Mouse (Mus musculus): ENCODE measurements at regions not wholly inside any gene's neighbourhood (a gene's known extent, or its start where the extent isn't known, plus 50 kb on each side); places are given as distances from the start of the nearest gene placed in this dataset.

DNA sequence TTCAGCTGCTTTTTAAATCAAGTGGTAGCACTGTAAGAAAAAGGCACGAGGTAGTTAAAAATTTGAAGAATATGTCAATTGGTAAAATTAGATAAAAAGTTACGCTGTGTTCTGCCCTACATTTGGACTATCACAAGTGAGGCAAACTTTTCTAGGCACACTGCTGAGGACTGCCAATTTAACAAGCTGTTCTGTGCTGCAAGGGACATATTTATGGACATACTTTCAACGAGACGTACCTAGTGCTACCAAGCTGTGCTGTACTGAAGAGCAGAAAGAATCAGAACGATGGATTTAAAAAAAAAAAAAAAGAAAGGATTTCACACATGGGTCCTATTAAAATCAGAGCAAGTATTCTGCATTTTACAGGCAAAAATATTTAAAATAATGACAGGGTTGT, 692.1 kb downstream of the Cypt12 start:
- H3K9ac ChIP-seq: no peak overlapping the region
- ATAC-seq (ENCODE audit: low FRiP score): no peak
- 83% methylated on average over 5 of the region's 5 CpGs for WGBS
- DNase-seq (ENCODE audit: low spot score): no peak
- no peaks in the 10 kb centered on the region for H3K9me3 ChIP-seq (ENCODE audit: control insufficient read depth, low read length)
- H3K27ac ChIP-seq: no peak overlapping the region
- H3K4me1 ChIP-seq (replicated peaks; ENCODE audit: control insufficient read depth, insufficient read depth, low read length): no peaks in the 10 kb centered on the region
- no peaks in the 10 kb centered on the region for H3K36me3 ChIP-seq (replicated peaks; ENCODE audit: control insufficient read depth, insufficient read depth)
- H3K4me3 ChIP-seq (replicated peaks; ENCODE audit: low read length): no peak overlapping the region
- H3K27me3 ChIP-seq (ENCODE audit: control insufficient read depth, insufficient read depth, low read length): no peaks in the 10 kb centered on the region
- no peak overlapping the region for H3K4me2 ChIP-seq (replicated peaks)

DNA sequence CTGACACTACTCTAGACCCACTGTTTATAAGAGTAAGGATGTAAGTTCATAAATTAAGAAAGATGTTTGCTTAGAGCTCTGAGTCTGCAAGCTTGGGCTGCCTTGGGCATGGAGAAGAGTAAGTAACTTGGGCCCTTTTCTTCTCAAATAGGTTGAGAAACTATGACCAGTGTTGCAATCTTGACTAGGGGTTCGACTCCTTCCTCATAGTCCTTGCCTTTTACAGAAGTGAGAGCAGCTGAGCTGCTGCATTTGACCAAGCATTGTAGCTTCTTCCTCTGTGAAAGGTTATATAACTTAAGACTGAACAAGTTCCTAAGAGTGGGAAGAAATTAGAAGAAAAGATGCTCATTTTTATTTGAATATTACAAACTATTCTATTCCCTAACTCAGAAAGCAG, 693.5 kb downstream of the Cypt12 start:
- DNase-seq (ENCODE audit: low spot score): no peak
- Histone ChIP-seq H3K9ac (no peak overlapping the region), H3K36me3 (replicated peaks; ENCODE audit: control insufficient read depth, insufficient read depth) (no peaks in the 10 kb centered on the region), H3K9me3 (ENCODE audit: control insufficient read depth, low read length) (no peaks in the 10 kb centered on the region), H3K27ac (no peak overlapping the region), H3K27me3 (ENCODE audit: control insufficient read depth, insufficient read depth, low read length) (no peaks in the 10 kb centered on the region), H3K4me1 (replicated peaks; ENCODE audit: control insufficient read depth, insufficient read depth, low read length) (no peaks in the 10 kb centered on the region), H3K4me3 (replicated peaks; ENCODE audit: low read length) (no peak overlapping the region), H3K4me2 (replicated peaks) (no peak overlapping the region)
- 91% methylated on average over 1 of the region's 1 CpGs for WGBS
- no peak for ATAC-seq (ENCODE audit: low FRiP score)

DNA sequence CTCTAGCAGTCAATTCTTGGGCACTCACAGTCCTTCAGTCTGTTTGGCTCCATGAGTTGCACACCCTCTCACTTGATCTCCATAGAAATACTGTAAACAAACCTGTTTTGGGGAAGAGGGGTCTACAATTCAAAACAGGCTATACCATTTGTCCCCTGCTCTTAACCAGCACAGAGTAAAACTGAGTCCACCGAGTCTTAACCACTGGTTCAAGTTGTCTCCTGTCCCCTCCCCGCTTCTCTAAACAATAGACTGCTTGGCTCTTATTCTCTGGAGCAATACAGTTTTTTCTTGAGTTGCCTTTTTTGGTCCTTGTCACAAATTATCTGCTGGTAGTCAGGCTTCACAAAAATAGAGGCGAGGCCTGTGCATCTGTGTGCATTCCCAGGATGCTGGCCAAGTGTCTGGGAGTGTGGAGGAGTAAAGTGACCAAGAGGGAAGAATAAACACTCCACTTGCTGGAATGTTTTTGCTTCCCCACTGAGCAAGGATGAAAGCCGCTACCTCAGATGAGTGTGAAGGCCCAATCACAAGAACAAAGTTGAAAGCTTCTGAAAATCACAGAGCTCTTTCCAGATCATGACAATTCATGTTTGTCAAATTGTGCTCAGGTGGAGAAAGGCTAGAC, 695.3 kb downstream of the Cypt12 start:
- no peaks in the 10 kb centered on the region for H3K4me1 ChIP-seq (replicated peaks; ENCODE audit: control insufficient read depth, insufficient read depth, low read length)
- no peak overlapping the region for H3K4me3 ChIP-seq (replicated peaks; ENCODE audit: low read length)
- ATAC-seq (ENCODE audit: low FRiP score) (no peak), DNase-seq (ENCODE audit: low spot score) (no peak)
- H3K27me3 ChIP-seq (ENCODE audit: control insufficient read depth, insufficient read depth, low read length): no peaks in the 10 kb centered on the region
- 85% methylated on average over 4 of the region's 4 CpGs for whole genome bisulfite sequencing
- H3K27ac ChIP-seq: no peak overlapping the region
- no peak overlapping the region for H3K9ac ChIP-seq
- no peaks in the 10 kb centered on the region for H3K9me3 ChIP-seq (ENCODE audit: control insufficient read depth, low read length)
- no peaks in the 10 kb centered on the region for H3K36me3 ChIP-seq (replicated peaks; ENCODE audit: control insufficient read depth, insufficient read depth)
- H3K4me2 ChIP-seq (replicated peaks): no peak overlapping the region

DNA sequence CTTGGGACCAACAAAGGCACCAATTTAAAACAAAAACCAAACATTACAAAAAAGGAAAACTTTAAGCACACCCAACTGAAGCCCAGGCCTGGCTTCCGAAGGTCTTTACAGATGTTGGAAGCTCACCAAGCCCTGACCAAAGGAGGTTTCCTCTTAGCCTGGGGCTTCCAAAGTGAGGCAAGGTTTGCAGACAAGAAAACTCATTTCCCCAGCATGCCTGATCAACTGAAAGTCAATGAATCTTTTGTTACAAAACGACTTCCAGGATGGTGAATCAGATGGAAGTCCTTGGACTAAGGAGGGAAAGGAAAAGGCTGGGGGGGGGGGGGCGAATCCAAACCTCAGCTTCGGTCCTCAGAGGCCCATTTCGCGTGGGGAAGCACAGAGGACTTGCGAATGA, 697.3 kb downstream of the Cypt12 start:
- H3K4me2 ChIP-seq (replicated peaks): no peak overlapping the region
- no peak overlapping the region for H3K9ac ChIP-seq
- no peaks in the 10 kb centered on the region for H3K27me3 ChIP-seq (ENCODE audit: control insufficient read depth, insufficient read depth, low read length)
- H3K36me3 ChIP-seq (replicated peaks; ENCODE audit: control insufficient read depth, insufficient read depth): no peaks in the 10 kb centered on the region
- H3K4me3 ChIP-seq (replicated peaks; ENCODE audit: low read length): no peak overlapping the region
- H3K4me1 ChIP-seq (replicated peaks; ENCODE audit: control insufficient read depth, insufficient read depth, low read length): no peaks in the 10 kb centered on the region
- WGBS: 63% methylated on average over 7 of the region's 7 CpGs
- DNase-seq (ENCODE audit: low spot score) (no peak), ATAC-seq (ENCODE audit: low FRiP score) (no peak)
- no peak overlapping the region for H3K27ac ChIP-seq
- no peaks in the 10 kb centered on the region for H3K9me3 ChIP-seq (ENCODE audit: control insufficient read depth, low read length)

DNA sequence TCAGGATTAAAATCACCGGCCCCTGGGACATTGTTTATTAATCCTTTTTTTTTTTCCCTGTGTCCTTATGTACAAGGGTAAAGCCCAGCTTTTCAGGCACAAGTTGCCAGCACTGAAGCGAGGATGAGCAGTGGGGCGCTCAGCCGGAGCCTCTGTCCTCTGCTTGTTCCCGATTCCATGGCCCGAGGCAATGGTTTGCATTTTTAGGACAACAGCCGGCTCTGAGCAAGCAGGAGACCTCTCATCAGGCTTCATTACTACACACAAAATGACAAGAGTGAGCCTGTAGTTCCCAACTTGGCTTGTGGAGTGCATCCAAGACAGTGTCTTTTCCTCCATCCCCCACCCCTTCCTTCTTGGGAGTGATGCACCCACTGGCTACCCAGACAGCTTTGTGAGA, 697.7 kb downstream of the Cypt12 start:
- no peak for DNase-seq (ENCODE audit: low spot score)
- H3K27ac ChIP-seq: no peak overlapping the region
- H3K4me2 ChIP-seq (replicated peaks): no peak overlapping the region
- H3K9me3 ChIP-seq (ENCODE audit: control insufficient read depth, low read length): no peaks in the 10 kb centered on the region
- WGBS: 54% methylated on average over 7 of the region's 7 CpGs
- ATAC-seq (ENCODE audit: low FRiP score): peak; percentile 59; the same call in 1 of the 2 replicates
- no peaks in the 10 kb centered on the region for H3K27me3 ChIP-seq (ENCODE audit: control insufficient read depth, insufficient read depth, low read length)
- no peak overlapping the region for H3K9ac ChIP-seq
- no peaks in the 10 kb centered on the region for H3K36me3 ChIP-seq (replicated peaks; ENCODE audit: control insufficient read depth, insufficient read depth)
- no peaks in the 10 kb centered on the region for H3K4me1 ChIP-seq (replicated peaks; ENCODE audit: control insufficient read depth, insufficient read depth, low read length)
- no peak overlapping the region for H3K4me3 ChIP-seq (replicated peaks; ENCODE audit: low read length)

DNA sequence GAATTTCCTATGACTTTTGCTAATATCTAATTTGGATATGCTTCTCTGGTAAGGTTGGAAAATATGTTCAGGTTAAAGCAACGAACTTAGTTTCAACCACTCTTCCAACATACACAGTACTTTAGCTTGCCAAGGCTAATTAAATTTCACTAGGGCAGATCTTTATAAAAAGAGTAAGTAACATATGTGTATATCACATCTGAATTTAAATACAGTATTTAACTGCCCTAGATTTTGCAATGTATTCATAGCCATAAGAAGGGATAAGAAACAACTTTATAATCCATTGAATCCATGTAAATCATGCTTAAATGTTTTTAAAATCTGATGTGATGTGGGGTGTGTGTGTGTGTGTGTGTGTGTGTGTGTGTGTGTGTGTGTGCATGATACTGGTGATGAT, 705.3 kb downstream of the Cypt12 start:
- no peak overlapping the region for H3K4me3 ChIP-seq (replicated peaks; ENCODE audit: low read length)
- ATAC-seq (ENCODE audit: low FRiP score) (no peak), DNase-seq (ENCODE audit: low spot score) (no peak)
- H3K4me1 ChIP-seq (replicated peaks; ENCODE audit: control insufficient read depth, insufficient read depth, low read length): no peaks in the 10 kb centered on the region
- WGBS: 88% methylated on average over 1 of the region's 1 CpGs
- no peaks in the 10 kb centered on the region for H3K36me3 ChIP-seq (replicated peaks; ENCODE audit: control insufficient read depth, insufficient read depth)
- no peak overlapping the region for H3K9ac ChIP-seq
- H3K9me3 ChIP-seq (ENCODE audit: control insufficient read depth, low read length): no peaks in the 10 kb centered on the region
- H3K27ac ChIP-seq: no peak overlapping the region
- H3K4me2 ChIP-seq (replicated peaks): no peak overlapping the region
- no peaks in the 10 kb centered on the region for H3K27me3 ChIP-seq (ENCODE audit: control insufficient read depth, insufficient read depth, low read length)

DNA sequence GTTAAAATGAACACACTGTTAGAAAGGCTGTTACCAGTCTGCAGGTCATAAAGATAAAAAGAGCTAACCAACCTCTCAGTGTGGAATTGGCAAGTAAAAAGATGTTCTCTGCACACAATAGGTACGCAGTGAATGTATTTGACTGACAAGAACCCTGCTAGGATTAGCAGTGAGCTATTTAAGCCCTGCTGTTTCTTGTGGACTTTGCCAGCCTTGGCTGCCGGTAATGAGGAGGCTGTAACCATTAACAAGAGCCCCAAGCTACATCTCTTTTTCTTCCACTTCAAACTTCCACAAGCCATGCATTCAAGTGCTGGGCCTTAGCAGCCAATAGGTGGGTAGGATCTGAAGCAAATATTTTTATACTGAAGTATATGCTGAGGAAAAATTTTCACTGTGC, 717.5 kb downstream of the Cypt12 start:
- no peak for DNase-seq (ENCODE audit: low spot score)
- Histone ChIP-seq H3K4me3 (replicated peaks; ENCODE audit: low read length) (no peak overlapping the region), H3K27me3 (ENCODE audit: control insufficient read depth, insufficient read depth, low read length) (no peaks in the 10 kb centered on the region), H3K4me2 (replicated peaks) (no peak overlapping the region), H3K9ac (no peak overlapping the region), H3K36me3 (replicated peaks; ENCODE audit: control insufficient read depth, insufficient read depth) (no peaks in the 10 kb centered on the region), H3K27ac (no peak overlapping the region), H3K9me3 (ENCODE audit: control insufficient read depth, low read length) (no peaks in the 10 kb centered on the region), H3K4me1 (replicated peaks; ENCODE audit: control insufficient read depth, insufficient read depth, low read length) (no peaks in the 10 kb centered on the region)
- WGBS: 15% methylated on average over 2 of the region's 2 CpGs
- peak; percentile 14; the same call in 1 of the 2 replicates for ATAC-seq (ENCODE audit: low FRiP score)

DNA sequence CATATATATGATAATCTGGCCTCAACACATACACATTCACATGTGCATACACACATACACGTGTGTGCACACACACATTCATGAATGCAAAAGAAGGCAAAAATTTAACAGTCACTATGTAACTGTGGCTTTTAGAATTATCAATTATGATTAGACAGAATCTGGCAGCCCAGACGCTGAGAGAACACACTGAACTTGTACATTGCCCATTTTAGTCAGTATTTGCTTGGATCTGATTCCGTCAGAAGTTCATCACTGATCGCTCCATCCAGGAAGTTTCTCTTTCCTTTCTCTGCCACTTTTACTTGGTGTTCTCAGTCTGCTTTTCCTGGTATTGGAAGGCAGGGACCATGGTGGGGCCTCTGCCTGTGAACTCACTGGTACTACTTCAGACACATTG, 719.5 kb downstream of the Cypt12 start:
- Histone ChIP-seq H3K9ac (no peak overlapping the region), H3K27ac (no peak overlapping the region), H3K36me3 (replicated peaks; ENCODE audit: control insufficient read depth, insufficient read depth) (no peaks in the 10 kb centered on the region), H3K9me3 (ENCODE audit: control insufficient read depth, low read length) (no peaks in the 10 kb centered on the region), H3K4me3 (replicated peaks; ENCODE audit: low read length) (no peak overlapping the region), H3K4me1 (replicated peaks; ENCODE audit: control insufficient read depth, insufficient read depth, low read length) (no peaks in the 10 kb centered on the region), H3K27me3 (ENCODE audit: control insufficient read depth, insufficient read depth, low read length) (no peaks in the 10 kb centered on the region), H3K4me2 (replicated peaks) (no peak overlapping the region)
- no peak for ATAC-seq (ENCODE audit: low FRiP score)
- DNase-seq (ENCODE audit: low spot score): no peak
- 92% methylated on average over 4 of the region's 4 CpGs for WGBS

DNA sequence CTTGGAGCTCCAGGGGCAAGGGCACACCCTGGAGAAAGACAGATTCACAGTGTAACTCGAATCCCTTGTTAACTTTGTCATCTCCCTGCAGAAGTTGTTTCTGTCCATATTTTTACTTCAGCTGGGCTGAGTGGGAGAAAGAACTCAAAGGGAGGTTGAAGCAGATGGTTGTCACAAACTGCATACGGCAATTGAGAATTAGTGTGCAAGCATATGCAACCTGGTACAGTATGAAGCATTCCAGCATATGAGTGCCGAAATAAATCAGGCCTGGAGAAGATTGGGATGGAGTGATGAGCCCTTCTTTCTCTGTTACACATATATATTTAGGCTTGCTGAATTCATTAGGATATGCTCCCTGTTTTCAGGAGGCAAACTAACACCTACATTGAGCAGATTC, 720.7 kb downstream of the Cypt12 start:
- no peak for DNase-seq (ENCODE audit: low spot score)
- 83% methylated on average over 3 of the region's 3 CpGs for WGBS
- H3K4me2 ChIP-seq (replicated peaks): no peak overlapping the region

DNA sequence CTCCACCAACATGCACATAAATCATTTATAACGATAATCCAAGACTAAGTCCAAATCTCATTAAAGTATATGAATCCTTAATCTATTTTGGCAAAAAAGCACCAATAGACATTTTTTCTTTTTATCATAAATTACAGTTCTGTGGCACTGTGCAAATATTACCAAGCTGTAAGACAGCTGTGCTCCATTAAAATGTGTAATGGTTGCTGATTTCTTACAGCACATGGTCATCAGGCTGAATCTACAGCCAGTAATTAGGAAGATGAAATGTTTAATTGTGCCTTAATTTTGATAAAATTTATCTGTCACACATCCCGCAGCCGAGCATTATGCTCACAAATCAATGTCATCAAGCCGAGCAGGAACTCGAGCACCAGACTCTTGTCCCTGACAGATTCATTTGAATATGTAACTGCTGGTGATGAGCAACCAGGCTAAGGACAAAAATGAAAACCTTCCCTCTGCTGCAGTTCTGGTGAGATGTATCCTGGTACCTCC, 722.0 kb downstream of the Cypt12 start:
- no peak for DNase-seq (ENCODE audit: low spot score)
- ATAC-seq (ENCODE audit: low FRiP score): peak; percentile 51
- Histone ChIP-seq H3K9ac (no peak overlapping the region), H3K4me3 (replicated peaks; ENCODE audit: low read length) (no peak overlapping the region), H3K4me2 (replicated peaks) (no peak overlapping the region), H3K27ac (no peak overlapping the region), H3K4me1 (replicated peaks; ENCODE audit: control insufficient read depth, insufficient read depth, low read length) (no peaks in the 10 kb centered on the region), H3K27me3 (ENCODE audit: control insufficient read depth, insufficient read depth, low read length) (no peaks in the 10 kb centered on the region), H3K9me3 (ENCODE audit: control insufficient read depth, low read length) (no peaks in the 10 kb centered on the region), H3K36me3 (replicated peaks; ENCODE audit: control insufficient read depth, insufficient read depth) (no peaks in the 10 kb centered on the region)
- 55% methylated on average over 5 of the region's 5 CpGs for WGBS

More for the DNA sequence above, 720.7 kb downstream of the Cypt12 start:
- H3K4me3 ChIP-seq (replicated peaks; ENCODE audit: low read length): no peak overlapping the region
- H3K36me3 ChIP-seq (replicated peaks; ENCODE audit: control insufficient read depth, insufficient read depth): no peaks in the 10 kb centered on the region
- H3K9me3 ChIP-seq (ENCODE audit: control insufficient read depth, low read length): no peaks in the 10 kb centered on the region
- no peaks in the 10 kb centered on the region for H3K4me1 ChIP-seq (replicated peaks; ENCODE audit: control insufficient read depth, insufficient read depth, low read length)
- H3K9ac ChIP-seq: no peak overlapping the region
- no peak overlapping the region for H3K27ac ChIP-seq
- ATAC-seq (ENCODE audit: low FRiP score): no peak
- H3K27me3 ChIP-seq (ENCODE audit: control insufficient read depth, insufficient read depth, low read length): no peaks in the 10 kb centered on the region

All from hindbrain, embryonic 14.5 days (tissue).